Mouse (Mus musculus): ENCODE data around the gene Ptprn2. TPM values are rescaled to one million over a fixed set of nuclear protein-coding genes. Genes with fewer than 3 reads are reported as not detected.

Gene Ptprn2
- polyA plus RNA-seq, 1 experiment from 2014 or later = 1.2 TPM

DNA sequence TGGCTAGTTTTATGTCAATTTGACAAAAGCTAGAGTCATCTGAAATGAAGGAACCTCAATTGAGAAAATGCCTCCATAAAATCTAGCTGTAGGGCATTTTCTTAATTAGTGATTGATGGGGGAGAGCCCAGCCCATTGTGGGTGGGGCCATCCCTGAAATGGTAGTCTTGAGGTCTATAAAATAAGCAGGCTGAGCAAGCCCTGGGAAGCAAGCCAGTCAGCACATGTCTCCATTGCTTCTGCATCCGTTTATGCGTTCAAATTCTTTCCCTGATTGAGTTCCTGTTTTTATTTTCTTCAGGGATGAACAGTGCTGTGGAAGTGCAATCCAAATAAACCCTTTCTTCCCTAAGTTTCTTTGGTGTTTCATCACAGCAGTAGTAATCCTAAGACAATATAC is 152.0 kb downstream of the Ptprn2 start:
- H3K4me2 ChIP-seq (replicated peaks; ENCODE audit: low read depth) = no peak overlapping the region
- no peak overlapping the region for H3K27ac ChIP-seq (ENCODE audit: low read depth, low read length)
- H3K36me3 ChIP-seq (ENCODE audit: control insufficient read depth, insufficient read depth) = no peaks in the 10 kb centered on the region
- H3K27me3 ChIP-seq (replicated peaks; ENCODE audit: control insufficient read depth, insufficient read depth, low read length) = no peaks in the 10 kb centered on the region
- no peak overlapping the region for H3K9ac ChIP-seq (ENCODE audit: low read depth, low read length)
- H3K9me3 ChIP-seq (ENCODE audit: control insufficient read depth) = no peaks in the 10 kb centered on the region
- no peak for TF ChIP-seq CTCF (IDR thresholded peaks at IDR 0.05; ENCODE audit: low read depth)
- 44% methylated on average over 2 of the region's 2 CpGs for WGBS
- no peak overlapping the region for H3K4me3 ChIP-seq (ENCODE audit: low read depth, low read length)
- ATAC-seq = no peak
- H3K4me1 ChIP-seq (replicated peaks; ENCODE audit: control insufficient read depth, insufficient read depth, low read length) = no peaks in the 10 kb centered on the region

DNA sequence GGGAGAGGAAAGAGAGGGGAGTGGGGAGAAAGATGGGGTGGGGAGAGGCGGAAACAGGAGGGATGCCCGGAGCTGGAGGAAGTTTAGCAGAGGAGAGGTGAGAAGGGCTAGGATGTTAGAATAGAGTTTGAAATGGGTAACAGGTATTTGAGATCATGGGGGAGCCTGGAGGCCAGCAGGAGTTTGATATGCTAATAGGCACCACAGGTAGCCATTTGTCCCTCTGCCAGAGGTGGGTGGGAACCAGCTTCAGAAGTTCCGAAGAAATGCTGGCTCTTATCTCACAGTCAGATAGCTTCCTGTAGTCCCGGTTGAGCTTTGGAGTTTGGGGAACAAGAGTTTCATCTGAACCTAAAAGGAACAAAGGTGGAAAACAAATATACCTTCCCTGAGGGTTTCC is 155.4 kb downstream of the Ptprn2 start:
- no peak for ATAC-seq
- Histone ChIP-seq H3K9ac (ENCODE audit: low read depth, low read length) (no peak overlapping the region), H3K4me2 (replicated peaks; ENCODE audit: low read depth) (no peak overlapping the region), H3K36me3 (ENCODE audit: control insufficient read depth, insufficient read depth) (no peaks in the 10 kb centered on the region), H3K9me3 (ENCODE audit: control insufficient read depth) (no peaks in the 10 kb centered on the region), H3K27ac (ENCODE audit: low read depth, low read length) (no peak overlapping the region), H3K4me3 (ENCODE audit: low read depth, low read length) (no peak overlapping the region), H3K27me3 (replicated peaks; ENCODE audit: control insufficient read depth, insufficient read depth, low read length) (no peaks in the 10 kb centered on the region), H3K4me1 (replicated peaks; ENCODE audit: control insufficient read depth, insufficient read depth, low read length) (no peaks in the 10 kb centered on the region)
- 14% methylated on average over 4 of the region's 4 CpGs for WGBS
- TF ChIP-seq CTCF (IDR thresholded peaks at IDR 0.05; ENCODE audit: low read depth) = no peak

DNA sequence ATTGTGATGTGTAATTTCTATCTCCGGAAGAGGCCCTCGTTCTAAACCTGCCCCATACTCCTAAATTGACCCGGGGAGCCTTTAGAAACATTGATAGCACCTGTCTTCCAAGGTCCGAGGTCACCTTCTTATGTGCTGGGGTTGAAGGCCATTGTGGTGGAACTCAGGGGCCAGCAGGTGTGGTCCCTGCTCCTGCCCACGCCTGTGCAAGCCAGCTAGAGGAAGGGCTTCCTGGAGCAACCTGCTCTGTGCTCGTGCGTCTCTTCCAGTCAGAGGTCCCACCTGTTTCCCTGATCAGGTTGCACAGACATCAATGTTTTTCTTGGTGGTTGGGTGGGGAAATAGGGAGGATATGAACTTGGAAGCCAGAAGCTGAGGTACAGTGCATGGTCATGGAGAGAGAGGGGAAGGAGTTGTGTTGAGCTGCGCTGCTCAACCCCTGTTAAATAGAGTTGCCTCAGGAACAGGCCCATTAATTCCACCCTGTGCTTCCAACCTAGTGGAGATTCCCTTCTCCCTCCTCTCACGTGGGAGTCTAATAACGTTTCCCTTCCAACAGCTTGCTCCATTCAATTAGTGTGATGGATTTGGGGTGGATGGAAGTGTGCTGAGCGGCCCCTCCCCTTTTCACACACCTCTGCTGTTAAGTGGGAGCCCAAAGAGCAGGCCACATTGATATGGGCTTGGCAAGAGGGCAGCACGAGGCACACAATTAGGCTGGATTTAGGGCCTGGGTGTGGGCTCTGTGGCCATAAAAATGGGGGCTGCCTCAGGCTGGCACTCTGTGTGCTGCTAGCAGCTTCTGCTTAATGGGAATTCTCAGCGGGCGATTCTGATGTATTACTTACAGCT is 156.0 kb downstream of the Ptprn2 start:
- Histone ChIP-seq H3K36me3 (ENCODE audit: control insufficient read depth, insufficient read depth) (no peaks in the 10 kb centered on the region), H3K4me1 (replicated peaks; ENCODE audit: control insufficient read depth, insufficient read depth, low read length) (no peaks in the 10 kb centered on the region), H3K4me2 (replicated peaks; ENCODE audit: low read depth) (no peak overlapping the region), H3K9me3 (ENCODE audit: control insufficient read depth) (no peaks in the 10 kb centered on the region), H3K9ac (ENCODE audit: low read depth, low read length) (no peak overlapping the region), H3K27me3 (replicated peaks; ENCODE audit: control insufficient read depth, insufficient read depth, low read length) (no peaks in the 10 kb centered on the region), H3K4me3 (ENCODE audit: low read depth, low read length) (no peak overlapping the region), H3K27ac (ENCODE audit: low read depth, low read length) (no peak overlapping the region)
- ATAC-seq = no peak
- TF ChIP-seq CTCF (IDR thresholded peaks at IDR 0.05; ENCODE audit: low read depth) = no peak
- WGBS = 31% methylated on average over 14 of the region's 14 CpGs

DNA sequence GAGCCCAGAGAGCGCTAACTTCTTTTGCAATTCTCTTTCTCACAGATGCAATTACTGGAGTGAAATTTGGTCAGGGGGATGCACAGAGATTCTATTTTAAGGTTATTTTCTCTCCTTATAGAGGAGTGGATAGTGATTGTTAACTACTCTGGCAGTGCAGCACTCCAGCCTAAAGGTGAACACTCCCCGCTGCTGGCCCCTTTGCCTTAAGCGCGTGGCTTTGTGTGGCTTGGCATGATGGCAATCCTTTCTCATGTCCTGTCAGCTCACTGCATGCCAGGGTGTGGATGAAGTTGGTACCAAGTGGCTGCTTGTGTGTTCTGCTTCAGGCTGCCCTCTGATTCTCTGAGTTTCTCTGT is 156.7 kb downstream of the Ptprn2 start:
- Histone ChIP-seq H3K4me2 (replicated peaks; ENCODE audit: low read depth) (no peak overlapping the region), H3K27ac (ENCODE audit: low read depth, low read length) (no peak overlapping the region), H3K9ac (ENCODE audit: low read depth, low read length) (no peak overlapping the region), H3K27me3 (replicated peaks; ENCODE audit: control insufficient read depth, insufficient read depth, low read length) (no peaks in the 10 kb centered on the region), H3K9me3 (ENCODE audit: control insufficient read depth) (no peaks in the 10 kb centered on the region), H3K4me3 (ENCODE audit: low read depth, low read length) (no peak overlapping the region), H3K36me3 (ENCODE audit: control insufficient read depth, insufficient read depth) (no peaks in the 10 kb centered on the region), H3K4me1 (replicated peaks; ENCODE audit: control insufficient read depth, insufficient read depth, low read length) (no peaks in the 10 kb centered on the region)
- 84% methylated on average over 4 of the region's 4 CpGs for WGBS
- ATAC-seq = no peak
- no peak for TF ChIP-seq CTCF (IDR thresholded peaks at IDR 0.05; ENCODE audit: low read depth)

DNA sequence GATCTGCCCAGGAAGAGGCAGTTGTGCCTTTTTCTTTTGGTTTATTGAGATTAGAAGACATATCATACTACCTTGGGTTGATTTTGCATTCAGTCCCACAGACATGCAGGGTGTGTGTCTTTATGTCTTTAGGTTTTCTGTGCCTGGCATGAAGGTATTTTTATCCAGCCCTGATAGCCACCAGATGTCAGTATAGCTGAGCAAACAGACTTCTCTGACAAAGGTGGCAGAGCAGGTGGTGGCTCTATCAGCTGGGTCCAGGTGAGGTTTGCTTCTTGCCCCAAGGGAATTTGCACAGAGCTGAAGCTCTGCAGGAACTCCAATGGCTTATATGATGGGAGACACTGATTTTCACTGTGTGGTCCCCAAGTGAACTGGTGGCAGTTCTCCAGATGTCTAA is 161.3 kb downstream of the Ptprn2 start:
- no peak overlapping the region for H3K9ac ChIP-seq (ENCODE audit: low read depth, low read length)
- H3K27ac ChIP-seq (ENCODE audit: low read depth, low read length) = no peak overlapping the region
- ATAC-seq = no peak

DNA sequence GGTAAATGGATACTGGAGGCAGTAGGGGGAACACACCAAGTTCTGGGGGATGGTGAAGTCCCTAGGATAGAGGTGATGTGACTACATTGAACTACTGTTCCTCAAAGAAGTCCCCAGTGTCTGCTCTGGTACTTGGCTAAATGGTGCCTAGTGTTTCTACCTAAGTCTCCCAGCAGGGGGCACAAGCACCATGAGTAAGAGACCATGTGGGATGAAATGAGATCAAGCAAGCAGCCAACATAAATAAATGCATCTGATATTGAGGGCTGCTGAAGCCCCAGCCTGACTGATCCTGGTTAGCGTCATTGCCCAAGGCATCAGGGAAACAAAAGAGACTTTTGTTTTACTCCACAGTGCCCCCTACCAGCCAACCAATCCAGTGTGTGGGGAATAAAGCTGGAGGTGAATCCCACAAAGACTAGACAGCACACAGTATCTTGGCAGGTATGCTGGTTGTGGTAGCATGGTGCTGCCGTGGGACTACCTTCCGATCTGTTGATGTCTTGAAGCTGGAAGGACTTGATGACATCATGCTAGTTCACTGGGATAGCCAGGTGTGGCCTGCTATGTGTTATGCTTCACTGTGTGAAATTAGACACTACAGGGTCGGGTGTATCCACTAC is 163.2 kb downstream of the Ptprn2 start:
- TF ChIP-seq CTCF (IDR thresholded peaks at IDR 0.05; ENCODE audit: low read depth) = peak; percentile 58
- Histone ChIP-seq H3K27me3 (replicated peaks; ENCODE audit: control insufficient read depth, insufficient read depth, low read length) (no peaks in the 10 kb centered on the region), H3K4me2 (replicated peaks; ENCODE audit: low read depth) (no peak overlapping the region), H3K9me3 (ENCODE audit: control insufficient read depth) (no peaks in the 10 kb centered on the region), H3K9ac (ENCODE audit: low read depth, low read length) (no peak overlapping the region), H3K4me1 (replicated peaks; ENCODE audit: control insufficient read depth, insufficient read depth, low read length) (no peaks in the 10 kb centered on the region), H3K36me3 (ENCODE audit: control insufficient read depth, insufficient read depth) (no peaks in the 10 kb centered on the region), H3K27ac (ENCODE audit: low read depth, low read length) (no peak overlapping the region), H3K4me3 (ENCODE audit: low read depth, low read length) (no peak overlapping the region)
- no peak for ATAC-seq
- 69% methylated on average over 4 of the region's 4 CpGs for WGBS

More for the DNA sequence above, 161.3 kb downstream of the Ptprn2 start:
- H3K4me2 ChIP-seq (replicated peaks; ENCODE audit: low read depth) = no peak overlapping the region
- no peaks in the 10 kb centered on the region for H3K36me3 ChIP-seq (ENCODE audit: control insufficient read depth, insufficient read depth)
- H3K4me3 ChIP-seq (ENCODE audit: low read depth, low read length) = no peak overlapping the region
- no peaks in the 10 kb centered on the region for H3K27me3 ChIP-seq (replicated peaks; ENCODE audit: control insufficient read depth, insufficient read depth, low read length)
- peak; percentile 49 for TF ChIP-seq CTCF (IDR thresholded peaks at IDR 0.05; ENCODE audit: low read depth)
- H3K4me1 ChIP-seq (replicated peaks; ENCODE audit: control insufficient read depth, insufficient read depth, low read length) = no peaks in the 10 kb centered on the region
- H3K9me3 ChIP-seq (ENCODE audit: control insufficient read depth) = no peaks in the 10 kb centered on the region
